Mouse (Mus musculus) left cerebral cortex, postnatal 14 days (tissue): ENCODE measurements around the gene Cilp. TPM values are rescaled to one million over a fixed set of nuclear protein-coding genes. Genes with fewer than 3 reads are reported as not detected.
"Not testable (repeated sequence)": the region's sequence is repeated elsewhere in the genome, so short reads cannot be mapped to it uniquely, and the experiment has no call there.

ENCODE experiments used
- DNase-seq, 2 experiments: peaks; one replicate each; pipeline ENCODE4 v3.0.0; 2021 to 2022; ENCODE audit warnings: low spot score in 2 of 2, mixed read lengths in 1 of 2
- intact Hi-C: fragments of 180-260 bp; cut with DNase I; formaldehyde crosslinking; loops from one replicate; pipeline ENCODE4 v1.15.1; 2025
- total RNA-seq, 2 experiments: library from RNA; stranded (reverse); gene quantifications; 2 replicates each; pipeline ENCODE4 v1.2.3; 2021

The Cilp gene
- total RNA-seq, 2 experiments from 2014 or later, result not detected

GRCm38 (mm10) chr9:65244036-65244806 is 20.8 kb upstream of the Cilp start:
- intact Hi-C loops, result no loop called here
- peak in 1 of 2 experiments; percentile 13 for DNase-seq

GRCm38 (mm10) chr9:65247502-65248376 is 17.2 kb upstream of the Cilp start:
- DNase-seq, result no peak
- intact Hi-C loops, result no loop called here

- intact Hi-C loops, result no loop called here
- DNase-seq, result no peak
Measured at GRCm38 (mm10) chr9:65248377-65248690, 16.6 kb upstream of the Cilp start.

DNA sequence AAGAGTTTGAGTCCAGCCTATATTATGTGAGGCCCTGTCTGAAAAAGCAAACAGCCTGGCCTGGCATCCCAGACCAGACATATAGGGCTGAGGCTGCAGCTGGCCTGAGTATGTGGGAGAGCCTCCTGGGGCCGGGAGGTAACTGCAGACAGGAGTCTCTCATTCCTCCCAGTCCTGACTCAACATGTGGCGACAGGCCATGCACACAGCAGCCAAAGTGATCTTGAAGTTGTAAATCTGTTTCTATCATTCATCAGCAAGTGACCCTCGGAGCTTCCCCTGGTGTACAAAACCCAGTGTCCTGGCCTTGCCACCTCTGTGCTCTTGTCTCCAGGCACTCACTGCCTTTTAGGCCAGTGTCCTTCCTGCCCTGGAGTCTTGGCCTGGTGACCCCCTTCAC is 13.0 kb upstream of the Cilp start:
- intact Hi-C loops, result no loop called here
- DNase-seq, result no peak

DNA sequence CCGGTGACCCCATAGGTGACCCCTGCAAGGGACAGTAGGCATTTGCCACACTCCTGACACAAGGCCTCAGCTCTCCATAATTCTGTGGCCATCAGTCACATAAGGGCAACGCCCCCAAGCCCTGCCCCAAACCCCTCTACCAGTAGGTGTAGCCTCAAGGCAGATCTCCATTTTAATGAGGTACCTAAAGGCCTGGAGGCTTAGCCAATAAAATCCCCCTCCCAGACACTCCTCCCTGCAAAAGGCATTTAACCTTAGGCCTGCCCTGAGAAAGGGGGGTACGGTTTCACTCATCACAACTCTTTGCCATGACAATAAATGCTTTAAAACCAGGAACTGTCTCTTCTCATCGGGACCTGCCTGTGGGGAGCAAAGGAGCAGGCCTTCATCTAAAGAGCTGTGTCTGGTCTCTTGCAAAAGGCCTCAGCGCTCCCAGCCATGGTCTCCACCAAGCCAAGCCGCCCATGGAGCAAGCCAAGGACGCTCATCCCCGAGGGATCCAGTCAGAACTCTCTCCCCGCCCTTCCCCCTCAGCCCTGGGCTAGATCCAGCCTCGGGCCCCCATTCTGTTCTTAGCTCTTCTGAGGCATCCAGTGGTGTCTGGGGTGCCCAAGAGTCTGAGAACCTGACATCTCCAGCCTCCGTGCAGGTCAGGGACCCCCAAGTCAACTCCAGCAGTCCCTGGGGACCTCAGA is 8.9 kb upstream of the Cilp start:
- intact Hi-C loops, result no loop called here

DNA sequence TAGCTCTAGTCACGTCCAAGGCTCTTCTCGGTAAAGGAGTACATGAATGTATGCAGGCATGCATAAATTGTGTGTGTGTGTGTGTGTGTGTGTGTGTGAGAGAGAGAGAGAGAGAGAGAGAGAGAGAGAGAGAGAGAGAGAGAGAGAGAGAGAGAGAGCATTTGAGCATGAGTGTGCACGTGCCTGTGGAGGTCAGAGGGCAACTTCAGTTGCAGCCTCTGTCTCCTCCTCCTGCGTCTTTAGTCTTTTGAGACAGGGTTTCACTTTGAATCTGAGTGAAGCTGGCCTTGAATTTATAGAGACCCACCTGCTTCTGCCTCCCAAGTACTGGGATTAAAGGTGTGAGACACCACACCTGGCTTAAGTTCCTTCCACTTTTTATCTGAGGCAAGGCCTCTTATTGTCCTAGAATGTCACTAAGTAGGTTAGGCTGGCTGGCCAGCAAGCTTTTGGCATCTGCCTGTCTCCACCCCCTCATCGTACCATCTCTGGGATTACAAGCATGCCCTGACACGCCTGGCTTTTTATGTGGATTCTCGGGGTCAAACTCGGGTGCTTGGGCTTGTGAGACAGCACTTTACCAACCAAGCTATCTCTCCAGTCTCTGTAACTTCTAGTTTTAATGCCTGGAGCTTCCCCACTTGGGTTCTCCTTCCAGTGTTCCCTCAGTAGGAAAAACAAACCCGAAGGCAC is 7.6 kb upstream of the Cilp start:
- intact Hi-C loops, result no loop called here
- no peak for DNase-seq

More for the DNA sequence above, 8.9 kb upstream of the Cilp start:
- no peak for DNase-seq

DNA sequence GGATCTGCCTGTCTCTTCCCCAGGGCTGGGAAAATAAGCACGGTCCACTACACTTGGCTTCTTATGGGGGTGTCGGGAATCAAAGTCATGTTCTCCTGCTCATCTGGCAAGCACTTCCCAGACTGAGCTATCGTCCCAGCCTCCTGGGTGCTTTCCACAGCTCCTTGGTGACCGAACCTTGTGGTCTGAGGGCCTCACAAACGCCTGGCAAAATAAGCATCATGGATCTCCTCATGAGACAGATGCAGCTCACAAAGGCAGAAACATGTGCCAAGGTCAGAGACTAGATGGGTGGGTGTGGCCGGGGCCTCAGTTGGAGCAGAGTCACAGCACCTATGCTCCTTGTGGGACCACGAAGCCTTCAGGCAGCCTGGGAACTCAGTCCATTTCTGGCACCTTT is 5.6 kb upstream of the Cilp start:
- intact Hi-C loops, result no loop called here

GRCm38 (mm10) chr9:65261591-65262230 is 3.3 kb upstream of the Cilp start:
- no peak for DNase-seq
- intact Hi-C loops, result no loop called here

More for the DNA sequence above, 5.6 kb upstream of the Cilp start:
- DNase-seq, result no peak

GRCm38 (mm10) chr9:65262641-65263120 is 2.3 kb upstream of the Cilp start:
- intact Hi-C loops, result no loop called here
- DNase-seq, result no peak

DNA sequence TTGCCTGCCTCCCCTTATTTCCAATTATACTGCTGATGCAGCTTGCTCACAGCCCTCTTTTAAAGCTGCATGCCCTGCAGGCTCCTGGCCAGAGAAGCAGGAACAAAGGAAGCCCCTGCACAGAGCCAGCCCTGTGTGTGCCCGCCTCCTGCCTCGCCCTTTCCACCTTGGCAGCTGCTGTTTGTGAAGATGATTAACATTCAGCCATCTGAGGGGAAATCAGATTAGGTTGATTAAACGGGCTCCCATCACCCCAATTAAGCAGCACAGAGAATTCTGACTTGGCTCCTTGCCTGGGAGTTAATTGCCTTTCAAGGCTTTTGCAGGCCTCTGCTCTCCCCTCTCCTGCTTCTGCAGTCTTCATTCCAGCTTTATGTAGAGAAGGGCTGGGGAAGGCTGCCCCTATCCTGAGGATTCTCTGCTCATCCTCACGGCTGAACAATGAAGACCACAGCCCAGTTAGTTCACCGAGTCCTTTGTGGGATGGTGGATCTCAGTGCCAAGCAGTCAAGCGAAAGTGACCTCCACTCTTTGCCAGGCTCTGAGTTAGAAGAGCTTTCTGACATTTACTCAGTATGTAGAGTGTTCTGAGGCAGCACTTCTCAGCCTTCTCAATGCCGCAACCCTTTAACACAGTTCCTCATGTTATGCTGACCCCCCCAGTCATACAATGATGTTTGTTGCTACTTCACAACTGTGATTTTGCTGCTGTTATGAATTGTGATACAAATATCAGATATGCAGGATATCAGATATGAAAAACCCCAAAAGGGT is 2.9 kb downstream of the Cilp start:
- peak; percentile 46 to 68 for DNase-seq
- intact Hi-C loops, result no loop called here

GRCm38 (mm10) chr9:65273048-65273809 is 8.2 kb downstream of the Cilp start:
- intact Hi-C loops, result no loop called here
- no peak for DNase-seq

DNA sequence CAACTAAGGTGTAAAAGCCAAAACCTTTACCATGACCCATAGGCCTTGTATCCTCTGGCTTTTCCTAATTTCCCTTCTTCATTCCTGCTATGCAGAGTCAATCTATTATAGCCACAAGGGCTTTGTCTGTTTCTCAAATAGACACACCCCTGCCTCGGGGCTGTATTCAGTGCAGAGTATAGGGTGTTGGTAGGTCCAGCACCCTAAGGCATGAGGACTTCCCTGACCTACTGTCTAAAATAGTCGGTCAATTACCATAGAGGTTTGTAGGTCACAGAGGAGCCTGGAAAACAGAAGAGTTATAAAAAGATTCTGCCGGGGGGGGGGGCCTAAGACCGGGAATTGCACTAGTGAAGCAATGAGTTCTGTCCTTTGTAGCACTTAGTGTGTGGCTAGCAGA is 8.9 kb downstream of the Cilp start:
- DNase-seq, result no peak
- intact Hi-C loops, result no loop called here

DNA sequence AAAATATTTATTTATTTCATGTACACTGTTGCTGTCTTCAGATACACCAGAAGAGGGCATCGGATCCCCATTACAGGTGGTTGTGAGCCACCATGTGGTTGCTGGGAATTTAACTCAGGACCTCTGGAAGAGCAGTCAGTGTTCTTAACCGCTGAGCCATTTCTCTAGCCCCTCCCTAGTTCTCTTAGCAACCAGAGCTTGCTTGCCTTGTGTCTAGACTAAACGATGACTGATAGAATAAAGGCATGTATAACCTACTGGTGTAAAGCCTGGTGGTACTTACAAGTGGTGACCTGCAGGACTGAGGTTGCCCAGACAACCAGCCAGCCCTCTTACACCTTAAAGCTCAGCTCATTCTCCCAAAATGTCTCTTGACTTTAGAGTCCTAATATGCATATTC is 9.9 kb downstream of the Cilp start:
- intact Hi-C loops, DNase-seq: not testable (repeated sequence)

DNA sequence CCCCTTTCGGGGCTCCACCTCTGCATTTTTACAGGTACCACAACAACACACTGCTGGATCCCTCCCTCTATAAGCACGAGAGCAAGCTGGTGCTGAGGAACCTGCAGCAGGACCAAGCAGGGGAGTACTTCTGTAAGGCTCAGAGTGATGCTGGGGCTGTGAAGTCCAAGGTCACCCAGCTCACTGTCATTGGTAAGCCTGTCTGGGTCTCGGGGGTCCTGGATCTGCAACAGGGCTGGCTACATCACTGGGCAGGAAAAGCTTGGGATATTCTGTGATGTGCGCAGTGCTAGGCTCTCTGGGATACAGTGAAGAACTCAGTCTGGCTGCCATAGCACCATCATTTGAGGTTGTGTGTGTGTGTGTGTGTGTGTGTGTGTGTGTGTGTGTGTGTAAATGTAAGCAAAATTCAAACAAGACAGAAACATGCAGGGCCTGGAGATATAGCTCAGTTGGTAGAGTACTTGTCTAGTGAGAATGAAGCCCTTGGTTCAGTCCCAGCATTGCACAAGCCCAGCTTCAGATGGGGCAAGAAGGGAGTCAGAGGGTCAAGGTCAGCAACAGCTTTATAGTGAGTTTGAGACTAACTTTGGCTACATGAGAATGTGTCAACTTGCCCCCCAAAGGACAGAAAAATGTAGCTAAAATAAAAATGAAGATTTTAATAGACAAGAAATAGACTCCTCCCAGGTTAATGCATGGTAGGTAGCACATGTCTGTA is 11.0 kb downstream of the Cilp start:
- intact Hi-C loops, result no loop called here
- no peak for DNase-seq

DNA sequence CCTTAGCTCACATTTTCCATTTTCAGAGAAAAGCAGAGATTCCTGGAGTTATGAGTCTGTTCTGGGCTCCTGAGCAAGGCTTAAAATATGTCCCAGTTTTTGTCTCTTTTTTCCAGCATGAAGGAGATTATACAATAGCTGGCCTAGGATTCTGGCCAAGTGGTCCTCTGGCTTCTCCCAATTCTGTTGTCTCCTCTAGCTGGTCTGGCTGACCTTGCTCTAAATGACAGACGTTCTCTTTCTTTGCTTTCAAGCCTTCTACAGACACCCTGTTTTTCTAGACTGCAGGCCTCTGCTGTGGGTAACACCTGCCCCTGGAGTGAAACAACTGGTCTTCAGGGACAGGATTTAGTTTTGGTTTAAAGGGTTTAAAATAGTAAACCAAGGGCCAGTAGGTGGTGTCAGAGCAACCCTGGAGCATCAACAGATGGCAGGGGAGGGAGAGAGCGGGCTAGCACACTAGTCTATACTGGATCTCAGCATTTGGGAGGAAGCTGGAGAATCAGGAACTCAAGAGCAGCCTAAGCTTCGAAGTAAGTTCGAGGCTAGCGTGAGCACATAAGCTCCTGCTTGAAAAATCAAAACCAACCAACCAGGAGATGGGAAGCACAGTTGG is 16.7 kb downstream of the Cilp start:
- intact Hi-C loops, result loop anchor here (2.0 to 5.0 kb wide), 3 partner anchors 55 to 139 kb away; partner anchors contain the start of gene Igdcc3
- peak; percentile 9 to 27 for DNase-seq

GRCm38 (mm10) chr9:65283301-65283700 is 18.3 kb downstream of the Cilp start:
- intact Hi-C loops, result loop anchor here (2.0 to 5.0 kb wide), 3 partner anchors 56 to 141 kb away; partner anchors contain the start of gene Igdcc3
- DNase-seq, result peak; percentile 60 to 62
